Mouse (Mus musculus) neural tube, embryonic 13.5 days (tissue): ENCODE data around the gene Vars2. TPM values are rescaled to one million over a fixed set of nuclear protein-coding genes. Genes with fewer than 3 reads are reported as not detected.

Source experiments
- polyA plus RNA-seq: library from polyadenylated mRNA; unstranded; fragments of >200 nt; fragmentation: Nextera tagmentation; extraction: Ambion mirVana; gene quantifications from 2 replicates; pipeline ENCODE4 v1.2.1, GENCODE M21; 2015

Gene Vars2
- polyA plus RNA-seq, 1 experiment from 2014 or later, result 10.6 TPM

Other genes with a start within 250 kb of the Vars2 start
- gene H2-Q6, start 242.7 kb downstream of the Vars2 start, polyA plus RNA-seq, result 0.37 and 0.42 TPM in 2 replicates
- 3.4 and 4.0 TPM in 2 replicates for gene H2-Q7, start 228.4 kb downstream of the Vars2 start, polyA plus RNA-seq
- not detected in 2 replicates for gene H2-Q10, start 197.5 kb downstream of the Vars2 start, polyA plus RNA-seq
- not detected in 2 replicates for gene Pou5f1, start 161.6 kb downstream of the Vars2 start, polyA plus RNA-seq
- gene Tcf19, start 150.8 kb downstream of the Vars2 start, polyA plus RNA-seq, result 14.4 and 15.6 TPM in 2 replicates
- gene Cchcr1, start 150.5 kb downstream of the Vars2 start, polyA plus RNA-seq, result 6.4 and 7.4 TPM in 2 replicates
- gene Psors1c2, start 134.4 kb downstream of the Vars2 start, polyA plus RNA-seq, result 0.47 and 0.99 TPM in 2 replicates
- not detected in 2 replicates for gene Cdsn, start 115.5 kb downstream of the Vars2 start, polyA plus RNA-seq
- not detected in 2 replicates for gene 2300002M23Rik, start 100.1 kb downstream of the Vars2 start, polyA plus RNA-seq
- not detected in 2 replicates for gene Sfta2, start 66.0 kb downstream of the Vars2 start, polyA plus RNA-seq
- gene Gm9573, start 41.0 kb downstream of the Vars2 start, polyA plus RNA-seq, result not detected in 2 replicates
- 0.18 and 0.24 TPM in 2 replicates for gene Mucl3, start 23.9 kb downstream of the Vars2 start, polyA plus RNA-seq
- 25.5 and 28.8 TPM in 2 replicates for gene Gtf2h4, start 6.1 kb upstream of the Vars2 start, polyA plus RNA-seq
- gene Ddr1, start 37.0 kb upstream of the Vars2 start, polyA plus RNA-seq, result 119 and 122 TPM in 2 replicates
- gene Ier3, start 154.1 kb upstream of the Vars2 start, polyA plus RNA-seq, result 11.2 and 11.6 TPM in 2 replicates
- gene Flot1, start 155.6 kb upstream of the Vars2 start, polyA plus RNA-seq, result 93.6 and 96.5 TPM in 2 replicates
- 1,686 and 1,692 TPM in 2 replicates for gene Tubb5, start 170.7 kb upstream of the Vars2 start, polyA plus RNA-seq
- 7.2 and 9.6 TPM in 2 replicates for gene Mdc1, start 173.9 kb upstream of the Vars2 start, polyA plus RNA-seq
- 28.2 and 29.0 TPM in 2 replicates for gene Nrm, start 193.7 kb upstream of the Vars2 start, polyA plus RNA-seq
- 28.9 and 33.6 TPM in 2 replicates for gene Ppp1r18, start 198.0 kb upstream of the Vars2 start, polyA plus RNA-seq
- 31.0 and 39.6 TPM in 2 replicates for gene Dhx16, start 212.2 kb upstream of the Vars2 start, polyA plus RNA-seq
- gene 2310061I04Rik, start 229.8 kb upstream of the Vars2 start, polyA plus RNA-seq, result 45.1 and 50.5 TPM in 2 replicates
- 357 and 369 TPM in 2 replicates for gene Atat1, start 242.5 kb upstream of the Vars2 start, polyA plus RNA-seq
- 56.1 and 62.7 TPM in 2 replicates for gene Mrps18b, start 248.8 kb upstream of the Vars2 start, polyA plus RNA-seq
- 44.6 and 45.9 TPM in 2 replicates for gene Ppp1r10, start 248.8 kb upstream of the Vars2 start, polyA plus RNA-seq